Mouse (Mus musculus): Measurements from ENCODE around the gene Siae. TPM values are rescaled to one million over a fixed set of nuclear protein-coding genes. Genes with fewer than 3 reads are reported as not detected.

Gene Siae
- total RNA-seq, 1 experiment from 2014 or later: 4.7 TPM

DNA sequence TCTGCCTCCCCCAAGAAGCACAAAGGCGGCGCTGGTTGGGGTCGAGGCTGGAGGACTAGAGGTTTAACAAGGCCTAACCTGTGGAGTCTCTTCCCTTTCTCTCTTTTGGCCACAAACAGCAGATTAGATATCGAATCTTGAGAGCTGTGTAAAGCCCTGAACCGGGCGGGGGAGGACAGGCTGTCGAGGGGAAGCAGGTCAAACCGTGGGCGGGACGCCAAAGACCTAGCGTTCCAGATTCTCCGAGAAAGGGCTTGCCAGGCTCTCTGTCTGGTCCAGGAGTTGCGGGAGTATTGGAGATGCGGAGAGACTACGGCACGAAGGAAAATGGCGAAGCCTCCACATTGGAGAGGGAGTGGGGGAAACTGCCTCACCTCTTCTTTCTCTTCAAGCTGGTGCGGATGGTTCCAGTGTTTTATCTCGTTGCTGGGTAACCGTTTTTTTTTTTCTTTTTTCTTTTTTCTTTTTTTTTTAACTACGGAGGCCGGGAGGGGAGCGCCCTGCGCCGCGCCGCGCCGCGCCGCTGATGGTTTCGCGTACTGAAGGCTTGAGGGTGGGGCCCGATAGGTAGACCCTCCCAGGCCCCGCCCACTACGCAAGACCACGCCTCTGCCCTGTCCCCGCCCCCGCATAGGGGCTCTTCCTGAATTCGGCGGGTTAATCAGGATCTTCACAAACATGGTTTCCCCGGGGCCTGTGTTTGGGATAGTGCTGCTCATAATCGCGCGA lies 57.8 kb downstream of the Siae start, which contains the start of gene Spa17:
TSS of gene Spa17 (minus strand) at position 541 of the 729 bp plus-strand sequence.
- peak; percentile 84 for ATAC-seq (replicated peaks; ENCODE audit: insufficient number of reproducible peaks, low FRiP score, low TSS enrichment, poor library complexity, severe bottlenecking)

DNA sequence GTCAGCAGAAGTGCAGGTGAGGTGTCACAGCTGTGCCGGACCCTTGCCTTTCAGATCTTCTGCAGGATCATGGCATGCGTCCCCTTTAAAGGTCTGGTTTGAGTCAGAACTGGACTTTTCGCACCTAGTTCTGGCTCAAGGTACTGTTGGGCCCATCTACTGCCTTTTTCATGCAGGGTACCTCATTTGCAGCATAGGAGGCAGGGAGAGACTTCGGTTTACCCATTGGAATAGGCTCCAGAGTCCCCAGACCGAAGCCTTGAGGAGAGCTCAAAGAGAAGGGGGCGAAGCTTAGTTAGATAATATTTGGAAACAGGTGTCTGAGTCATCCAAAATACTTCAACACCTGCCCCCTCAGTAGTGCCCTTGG lies 58.4 kb downstream of the Siae start:
- ATAC-seq (replicated peaks; ENCODE audit: insufficient number of reproducible peaks, low FRiP score, low TSS enrichment, poor library complexity, severe bottlenecking): no peak

DNA sequence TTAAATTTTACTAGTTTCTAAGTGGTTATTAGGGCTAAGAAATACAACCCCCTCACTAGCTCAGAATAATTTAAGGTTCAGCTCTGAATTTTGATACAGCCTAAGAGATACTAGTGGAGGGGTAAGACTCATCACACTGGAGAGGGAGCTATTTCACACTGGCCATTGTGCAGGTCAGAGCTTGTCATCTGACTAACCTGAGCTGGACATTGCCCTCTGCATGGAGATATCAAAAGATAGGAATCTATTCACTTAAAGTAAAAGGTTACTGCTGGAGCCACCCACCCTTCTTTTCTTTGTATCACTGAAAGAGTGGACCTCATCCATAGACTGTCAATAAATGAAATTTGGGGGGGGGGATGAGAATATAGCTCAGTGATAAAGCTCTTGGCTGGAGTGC lies 58.8 kb downstream of the Siae start:
- no peak for ATAC-seq (replicated peaks; ENCODE audit: insufficient number of reproducible peaks, low FRiP score, low TSS enrichment, poor library complexity, severe bottlenecking)

DNA sequence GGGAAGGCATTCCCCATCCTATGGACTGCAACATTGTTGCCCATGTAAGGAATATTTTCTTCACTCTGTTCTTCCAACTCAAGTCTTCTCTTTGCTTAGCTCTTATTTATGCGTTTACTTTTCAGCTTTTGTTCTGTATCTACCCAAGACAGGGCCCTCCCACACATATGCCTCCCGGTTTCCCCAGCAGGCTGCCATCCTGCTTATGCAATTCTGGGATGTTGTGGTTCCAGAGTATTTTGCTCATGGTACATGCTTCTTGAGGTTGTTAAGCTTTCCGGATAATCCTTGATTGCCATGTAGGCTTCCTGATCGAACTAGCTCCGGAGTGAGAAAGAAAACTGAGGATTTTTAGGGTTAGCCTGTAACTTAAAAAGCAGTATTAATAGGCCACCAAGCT lies 59.7 kb downstream of the Siae start:
- no peak for ATAC-seq (replicated peaks; ENCODE audit: insufficient number of reproducible peaks, low FRiP score, low TSS enrichment, poor library complexity, severe bottlenecking)

DNA sequence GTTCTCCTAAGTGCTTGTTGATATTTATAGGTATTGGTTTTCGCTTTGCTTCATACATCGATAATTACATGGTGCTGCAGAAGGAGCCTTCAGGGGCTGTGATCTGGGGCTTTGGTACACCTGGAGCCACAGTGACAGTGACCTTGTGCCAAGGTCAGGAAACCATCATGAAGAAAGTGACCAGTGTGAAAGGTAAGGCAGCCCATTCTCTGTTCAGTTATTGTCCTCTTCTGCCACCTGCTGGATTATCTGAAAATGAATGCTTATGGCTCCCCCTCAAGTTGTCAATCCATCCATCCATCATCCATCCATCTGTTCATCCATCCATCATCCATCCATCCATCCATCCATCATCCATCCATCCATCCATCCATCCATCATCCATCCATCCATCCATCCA lies 61.3 kb downstream of the Siae start:
- no peak; the same call in 1 of the 2 replicates for ATAC-seq (replicated peaks; ENCODE audit: insufficient number of reproducible peaks, low FRiP score, low TSS enrichment, poor library complexity, severe bottlenecking)

DNA sequence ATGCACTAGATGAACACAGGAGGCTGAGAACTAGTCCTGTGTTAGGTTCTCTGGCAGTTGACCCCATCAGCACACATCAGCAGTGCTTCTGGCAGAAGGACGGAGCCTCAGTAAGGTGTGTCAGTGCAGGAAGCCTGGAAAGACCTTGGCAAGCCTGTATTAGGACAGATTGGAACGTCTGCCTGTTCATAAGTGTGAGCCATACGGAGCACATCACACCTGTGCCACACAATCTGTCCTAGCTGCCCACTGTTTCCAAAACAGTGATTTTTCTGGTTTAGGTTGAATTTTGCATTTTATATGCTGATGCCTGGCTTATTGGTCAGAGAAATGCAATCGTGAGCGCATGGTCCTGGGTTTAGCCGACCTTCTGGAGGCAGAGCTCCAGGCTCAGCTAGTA lies 65.8 kb downstream of the Siae start:
- no peak for ATAC-seq (replicated peaks; ENCODE audit: insufficient number of reproducible peaks, low FRiP score, low TSS enrichment, poor library complexity, severe bottlenecking)

DNA sequence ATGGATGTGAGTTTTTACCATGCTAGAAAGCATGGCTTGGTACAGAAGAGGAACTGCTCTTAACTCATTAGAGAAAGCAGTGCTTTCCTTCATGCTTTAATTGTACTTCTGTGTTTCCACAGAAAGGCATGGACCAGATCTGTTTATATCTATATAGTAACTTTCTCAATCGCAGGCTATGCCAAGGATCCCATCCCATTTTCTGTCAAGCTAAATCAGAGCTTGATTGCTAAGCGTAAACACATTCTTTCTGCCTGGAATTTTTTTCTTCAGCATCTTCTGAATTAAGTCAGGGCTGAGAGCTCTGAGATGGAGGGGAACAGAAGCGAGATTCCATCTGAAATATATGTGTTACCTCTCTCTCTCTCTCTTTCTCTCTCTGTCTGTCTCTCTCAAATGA lies 68.5 kb downstream of the Siae start:
- ATAC-seq (replicated peaks; ENCODE audit: insufficient number of reproducible peaks, low FRiP score, low TSS enrichment, poor library complexity, severe bottlenecking): no peak

DNA sequence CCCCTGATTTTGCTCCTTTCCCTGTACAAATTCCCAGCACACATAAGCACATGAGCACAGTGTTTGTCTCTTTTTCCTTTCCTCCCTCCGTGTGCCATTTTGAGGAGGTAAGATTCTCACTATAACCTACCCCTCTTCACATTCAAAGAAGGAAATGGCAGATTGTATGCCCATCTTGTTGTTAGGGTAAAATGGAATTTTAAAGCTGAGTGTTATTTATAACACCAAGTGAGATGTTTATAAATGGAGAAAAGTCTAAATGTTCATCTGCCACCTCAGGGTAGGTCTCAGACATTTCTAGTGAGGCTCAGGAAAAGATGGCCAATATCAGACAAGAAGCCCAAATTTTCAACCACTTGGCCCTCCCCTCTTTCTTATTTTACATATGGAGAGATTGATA lies 69.0 kb downstream of the Siae start:
- no peak for ATAC-seq (replicated peaks; ENCODE audit: insufficient number of reproducible peaks, low FRiP score, low TSS enrichment, poor library complexity, severe bottlenecking)

DNA sequence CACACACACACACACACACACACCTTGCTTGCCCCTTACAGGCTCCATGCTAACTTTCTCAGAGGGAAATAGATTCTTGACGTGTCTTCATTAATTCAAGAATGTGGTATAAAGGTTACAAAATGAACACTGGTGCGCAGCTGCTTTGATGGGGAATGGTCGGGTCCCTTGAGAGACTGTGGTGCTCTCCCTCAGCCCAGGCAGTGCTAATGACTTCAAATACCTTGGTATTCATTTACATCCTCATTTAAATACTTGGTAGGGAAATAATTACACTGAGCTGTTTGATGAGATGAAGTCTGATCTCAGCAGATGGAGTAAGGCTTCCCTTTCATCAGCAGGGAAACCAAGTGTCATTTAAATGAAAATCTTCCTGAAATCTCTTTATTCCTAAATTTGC lies 69.6 kb downstream of the Siae start:
- ATAC-seq (replicated peaks; ENCODE audit: insufficient number of reproducible peaks, low FRiP score, low TSS enrichment, poor library complexity, severe bottlenecking): no peak

DNA sequence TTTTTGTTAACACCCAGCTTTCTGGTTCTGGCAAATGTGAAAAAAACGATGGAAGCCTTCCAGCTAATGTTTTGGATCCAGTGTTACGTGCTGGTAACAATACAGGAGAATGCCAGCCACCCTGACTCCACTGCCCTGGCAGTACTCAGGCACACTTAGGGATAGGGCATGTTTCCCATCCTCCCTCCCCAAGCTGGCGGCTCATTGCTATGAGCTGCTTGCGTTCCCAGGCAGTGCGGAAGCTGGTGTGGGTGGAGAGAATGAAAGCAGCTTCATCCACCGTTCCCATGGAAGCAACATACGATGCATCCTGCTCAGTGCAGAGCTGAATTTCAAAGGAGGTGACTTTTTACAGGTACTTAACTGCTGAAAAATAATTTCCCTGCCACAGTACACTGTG lies 70.1 kb downstream of the Siae start:
- ATAC-seq (replicated peaks; ENCODE audit: insufficient number of reproducible peaks, low FRiP score, low TSS enrichment, poor library complexity, severe bottlenecking): no peak

DNA sequence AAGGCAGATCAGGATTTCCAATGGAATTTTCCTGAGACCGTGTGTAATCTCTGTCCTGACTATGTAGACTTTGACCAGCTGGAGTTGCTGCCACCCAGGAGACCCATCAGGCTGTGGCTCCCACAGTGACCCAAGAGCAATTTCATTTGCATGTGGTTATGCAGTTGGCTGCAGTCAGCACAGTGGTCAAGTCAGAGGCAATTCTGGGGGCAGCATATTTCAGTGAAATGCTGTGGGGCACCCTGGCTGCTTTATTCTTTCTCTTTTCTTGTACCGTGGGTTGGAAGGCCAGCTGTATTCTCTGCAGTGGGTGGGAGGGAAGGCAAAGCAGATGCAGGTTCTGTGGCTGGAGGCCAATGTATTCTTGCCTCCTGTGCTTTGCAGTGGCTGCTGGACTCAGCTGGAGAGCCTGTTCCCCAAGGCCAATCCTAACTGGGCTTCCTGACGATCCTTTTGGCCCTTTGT lies 70.6 kb downstream of the Siae start:
- ATAC-seq (replicated peaks; ENCODE audit: insufficient number of reproducible peaks, low FRiP score, low TSS enrichment, poor library complexity, severe bottlenecking): no peak

DNA sequence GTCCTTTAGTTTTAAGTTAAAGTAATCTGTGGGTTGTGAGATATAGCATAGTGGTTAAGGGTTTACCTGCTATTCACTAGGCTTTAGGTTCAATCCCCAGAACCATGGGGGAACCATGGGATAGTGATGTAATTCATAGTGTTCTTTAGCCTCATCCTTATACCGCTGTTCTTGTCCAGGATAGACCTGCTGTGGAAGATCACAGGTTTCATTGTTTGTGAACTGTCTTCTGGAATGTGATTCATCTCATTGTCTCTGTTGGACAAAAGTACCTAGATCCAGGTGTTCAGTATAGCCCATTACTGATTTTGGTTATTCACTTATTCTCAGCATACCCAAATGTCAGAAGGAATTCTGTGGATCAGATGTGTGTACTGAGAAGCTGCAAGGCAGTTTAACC lies 71.8 kb downstream of the Siae start:
- no peak for ATAC-seq (replicated peaks; ENCODE audit: insufficient number of reproducible peaks, low FRiP score, low TSS enrichment, poor library complexity, severe bottlenecking)

DNA sequence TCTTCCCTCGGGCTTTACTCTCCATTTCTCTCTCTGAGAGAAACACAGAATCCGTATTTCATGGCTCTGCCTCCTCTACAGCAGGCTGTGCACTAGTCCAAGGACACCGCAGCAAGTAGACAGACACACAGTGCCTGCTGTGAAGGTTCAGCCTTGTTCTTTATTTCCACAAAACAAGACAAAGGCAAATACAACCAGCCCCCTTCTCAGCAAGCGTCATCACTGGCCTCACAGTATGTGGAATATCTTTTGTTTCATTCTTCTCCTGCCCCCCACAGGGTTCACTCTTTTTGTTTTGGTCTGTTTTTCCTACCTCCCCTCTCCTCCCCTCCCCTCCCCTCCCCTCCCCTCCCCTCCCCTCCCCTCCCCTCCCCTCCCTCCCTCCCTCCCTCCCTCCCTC lies 73.1 kb downstream of the Siae start:
- ATAC-seq (replicated peaks; ENCODE audit: insufficient number of reproducible peaks, low FRiP score, low TSS enrichment, poor library complexity, severe bottlenecking): no peak

DNA sequence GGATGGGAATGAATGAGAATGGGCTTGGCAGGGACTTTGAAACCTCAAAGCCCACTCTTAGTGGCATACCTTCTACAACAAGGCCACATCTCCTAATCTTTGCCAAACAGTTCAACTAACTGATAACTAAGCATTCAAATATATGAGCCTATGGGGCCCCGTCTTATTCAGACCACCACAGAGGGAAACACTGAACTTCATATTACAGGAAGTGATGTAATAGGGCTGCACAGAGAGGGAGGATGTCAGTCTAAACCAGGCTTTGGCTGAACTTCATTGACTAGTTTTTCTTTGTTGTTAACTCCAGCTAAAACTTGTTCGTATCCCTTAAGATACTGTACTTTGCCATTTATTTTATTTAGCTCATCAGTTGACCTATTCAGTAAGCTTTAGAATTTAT lies 74.4 kb downstream of the Siae start:
- ATAC-seq (replicated peaks; ENCODE audit: insufficient number of reproducible peaks, low FRiP score, low TSS enrichment, poor library complexity, severe bottlenecking): no peak

DNA sequence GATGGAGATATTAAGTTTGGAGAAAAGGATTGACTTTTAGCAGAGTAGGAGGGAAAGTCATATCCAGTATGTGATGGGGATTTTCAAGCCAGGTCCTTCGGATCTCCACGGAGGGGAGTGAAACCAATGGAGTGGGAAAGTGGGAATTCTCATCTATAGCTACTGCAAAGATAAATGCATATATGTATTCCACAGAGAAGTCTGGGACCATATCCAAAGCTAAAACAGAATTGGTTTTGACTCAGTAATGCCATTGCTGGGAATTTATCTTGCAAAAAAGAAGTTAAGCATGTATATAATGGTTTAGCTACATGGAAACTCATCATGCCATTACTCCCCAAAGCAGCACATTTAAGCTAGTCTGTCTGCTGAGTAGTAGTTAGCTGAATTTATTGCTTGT lies 76.8 kb downstream of the Siae start:
- no peak for ATAC-seq (replicated peaks; ENCODE audit: insufficient number of reproducible peaks, low FRiP score, low TSS enrichment, poor library complexity, severe bottlenecking)

DNA sequence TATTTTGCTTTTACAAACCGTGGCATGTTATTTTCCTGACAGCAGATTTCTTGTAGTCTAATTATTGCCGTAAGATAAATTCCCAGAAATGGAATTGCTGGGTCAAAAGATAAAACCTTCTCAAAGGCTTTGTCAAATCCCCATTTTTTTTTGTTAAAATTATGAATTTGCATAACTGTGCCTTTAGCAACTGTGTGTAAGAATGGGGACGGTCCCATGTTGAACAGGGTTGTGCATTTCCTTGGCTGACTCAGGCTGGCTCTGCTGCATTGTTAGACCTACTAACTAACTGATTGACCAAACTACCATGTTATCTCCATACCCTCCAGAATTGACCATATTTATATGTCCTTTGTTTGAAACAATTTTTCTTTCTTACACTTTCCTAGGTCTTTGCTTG lies 78.8 kb downstream of the Siae start:
- no peak for ATAC-seq (replicated peaks; ENCODE audit: insufficient number of reproducible peaks, low FRiP score, low TSS enrichment, poor library complexity, severe bottlenecking)

DNA sequence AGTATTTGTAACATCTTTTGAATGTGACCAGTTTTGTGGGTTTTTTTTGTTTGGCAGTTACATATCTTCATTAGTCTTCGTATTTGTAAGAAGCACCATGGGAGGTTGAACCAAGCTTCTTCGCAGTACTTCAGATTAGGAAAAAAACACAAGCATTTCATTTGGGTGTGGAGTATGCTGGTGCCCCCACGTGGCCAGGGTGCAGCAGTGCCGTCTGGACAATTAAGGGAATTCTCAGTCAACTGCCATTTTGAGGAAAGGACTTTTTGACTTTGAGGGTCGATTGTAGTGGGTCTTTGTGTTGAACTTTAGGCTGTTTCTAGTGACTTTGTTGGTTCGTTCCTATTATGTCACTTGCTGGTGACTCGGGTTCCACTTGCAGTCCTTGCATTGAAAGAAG lies 80.8 kb downstream of the Siae start:
- no peak for ATAC-seq (replicated peaks; ENCODE audit: insufficient number of reproducible peaks, low FRiP score, low TSS enrichment, poor library complexity, severe bottlenecking)

DNA sequence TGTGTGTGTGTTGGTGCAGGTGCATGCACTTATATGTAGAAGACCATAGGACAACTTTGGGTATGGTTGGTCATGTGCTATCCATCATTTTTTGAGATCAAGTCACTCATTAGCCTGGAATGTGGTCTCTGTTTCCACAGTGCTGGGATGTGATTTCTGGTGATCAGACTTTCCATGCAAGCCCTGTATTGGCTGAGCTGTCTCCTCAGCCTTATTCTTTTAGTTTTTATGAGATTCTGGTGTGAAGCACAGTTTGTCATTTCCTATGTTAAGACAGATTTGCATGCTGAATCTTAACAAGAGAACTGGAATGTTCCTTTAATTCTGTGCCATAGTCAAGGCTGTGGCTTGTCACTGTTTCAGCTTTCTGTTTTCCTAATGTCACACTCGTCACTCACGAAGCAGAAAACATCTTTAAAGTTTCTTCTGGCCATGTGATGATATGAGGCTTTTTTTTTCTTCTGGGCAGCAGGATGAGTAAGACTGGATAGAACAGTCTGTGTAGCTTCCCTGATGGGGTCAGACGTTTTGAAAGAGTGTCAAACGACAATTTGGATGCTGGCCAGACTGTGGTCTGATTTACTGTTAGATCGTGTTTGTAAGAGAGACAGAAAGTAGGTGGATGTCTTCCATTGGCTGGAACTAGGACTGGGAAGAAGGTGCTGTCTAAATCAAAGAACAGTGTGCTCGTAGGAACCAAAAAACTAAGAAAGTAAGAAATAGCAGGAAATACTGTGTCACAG lies 81.5 kb downstream of the Siae start:
- no peak for ATAC-seq (replicated peaks; ENCODE audit: insufficient number of reproducible peaks, low FRiP score, low TSS enrichment, poor library complexity, severe bottlenecking)

DNA sequence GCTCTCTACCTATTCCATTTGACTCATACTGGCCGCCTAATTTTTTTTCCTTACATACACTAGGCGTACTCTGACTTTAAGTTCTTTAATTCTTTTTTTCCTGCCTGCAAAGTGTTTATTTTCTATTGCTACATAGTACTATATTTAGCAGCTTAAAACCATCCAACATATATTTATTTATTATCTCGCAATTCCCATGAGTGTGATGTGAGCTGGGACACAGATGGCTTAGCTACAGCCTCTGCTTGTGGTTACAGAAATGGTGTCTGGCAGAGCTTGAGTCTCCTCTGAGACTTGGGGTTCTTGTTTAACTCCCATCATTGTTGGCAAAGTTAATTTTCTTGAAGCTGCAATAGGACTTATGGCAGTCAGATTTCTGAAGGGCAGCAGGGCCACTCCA lies 83.2 kb downstream of the Siae start:
- ATAC-seq (replicated peaks; ENCODE audit: insufficient number of reproducible peaks, low FRiP score, low TSS enrichment, poor library complexity, severe bottlenecking): no peak

DNA sequence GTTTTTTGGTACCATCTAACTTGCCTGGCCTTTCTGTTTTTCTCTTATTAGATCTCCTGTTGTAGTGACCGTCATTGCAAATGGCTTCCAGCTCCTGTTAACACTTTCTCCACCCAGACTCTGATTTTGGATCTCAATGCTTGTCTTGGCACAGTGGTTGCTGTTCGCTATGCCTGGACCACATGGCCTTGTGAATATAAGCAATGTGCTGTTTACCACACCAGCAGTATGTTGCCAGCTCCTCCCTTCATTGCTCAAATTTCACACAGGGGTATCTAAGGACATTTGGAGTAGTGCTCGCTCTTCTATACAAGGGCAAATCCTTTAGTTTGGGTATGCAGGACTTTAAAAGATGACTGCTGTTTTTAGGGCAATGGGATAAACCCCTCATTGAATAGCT lies 90.7 kb downstream of the Siae start:
- no peak for ATAC-seq (replicated peaks; ENCODE audit: insufficient number of reproducible peaks, low FRiP score, low TSS enrichment, poor library complexity, severe bottlenecking)

All from monocyte, adult 5-6 weeks (primary cell).